Mouse (Mus musculus): Measurements from ENCODE around the gene Dyx1c1. TPM values are rescaled to one million over a fixed set of nuclear protein-coding genes. Genes with fewer than 3 reads are reported as not detected.

Dyx1c1 gene
- polyA plus RNA-seq, 1 experiment from 2014 or later = 2.4 TPM

GRCm38 (mm10) chr9:72968349-72969061, 9.9 kb downstream of the Dyx1c1 start:
- H3K4me3 ChIP-seq (ENCODE audit: low read length) = no peak overlapping the region
- no peaks in the 10 kb centered on the region for H3K4me1 ChIP-seq (ENCODE audit: control insufficient read depth, insufficient read depth, low read depth, low read length)
- WGBS = 28% methylated on average over 11 of the region's 11 CpGs
- no peaks in the 10 kb centered on the region for H3K9me3 ChIP-seq (ENCODE audit: control insufficient read depth, low read length)
- H3K36me3 ChIP-seq (ENCODE audit: control insufficient read depth, insufficient read depth, low read length) = no peaks in the 10 kb centered on the region
- no peak overlapping the region for H3K4me2 ChIP-seq (ENCODE audit: low read length)
- no peaks in the 10 kb centered on the region for H3K27me3 ChIP-seq (replicated peaks; ENCODE audit: control insufficient read depth, insufficient read depth, low read length)
- no peak overlapping the region for H3K9ac ChIP-seq (ENCODE audit: low read depth, low read length)
- peak overlapping the region; percentile 13; the same call in 1 of the 2 replicates for H3K27ac ChIP-seq (ENCODE audit: low read depth, low read length)
- peak; percentile 76 for ATAC-seq

- Histone ChIP-seq H3K9me3 (ENCODE audit: control insufficient read depth, low read length) (no peaks in the 10 kb centered on the region), H3K9ac (ENCODE audit: low read depth, low read length) (no peak overlapping the region), H3K36me3 (ENCODE audit: control insufficient read depth, insufficient read depth, low read length) (no peaks in the 10 kb centered on the region), H3K27me3 (replicated peaks; ENCODE audit: control insufficient read depth, insufficient read depth, low read length) (no peaks in the 10 kb centered on the region), H3K4me3 (ENCODE audit: low read length) (no peak overlapping the region), H3K27ac (ENCODE audit: low read depth, low read length) (no peak overlapping the region), H3K4me1 (ENCODE audit: control insufficient read depth, insufficient read depth, low read depth, low read length) (no peaks in the 10 kb centered on the region), H3K4me2 (ENCODE audit: low read length) (no peak overlapping the region)
- no peak for ATAC-seq
- WGBS = 75% methylated on average over 7 of the region's 7 CpGs
Observed at GRCm38 (mm10) chr9:72969874-72970273, 11.3 kb downstream of the Dyx1c1 start.

GRCm38 (mm10) chr9:72972435-72972834, 13.8 kb downstream of the Dyx1c1 start:
- H3K4me2 ChIP-seq (ENCODE audit: low read length) = no peak overlapping the region
- H3K4me3 ChIP-seq (ENCODE audit: low read length) = no peak overlapping the region
- H3K27me3 ChIP-seq (replicated peaks; ENCODE audit: control insufficient read depth, insufficient read depth, low read length) = no peaks in the 10 kb centered on the region
- no peak overlapping the region for H3K27ac ChIP-seq (ENCODE audit: low read depth, low read length)
- WGBS = 87% methylated on average over 5 of the region's 5 CpGs
- ATAC-seq = no peak
- H3K9ac ChIP-seq (ENCODE audit: low read depth, low read length) = no peak overlapping the region
- H3K9me3 ChIP-seq (ENCODE audit: control insufficient read depth, low read length) = no peaks in the 10 kb centered on the region
- no peaks in the 10 kb centered on the region for H3K36me3 ChIP-seq (ENCODE audit: control insufficient read depth, insufficient read depth, low read length)
- H3K4me1 ChIP-seq (ENCODE audit: control insufficient read depth, insufficient read depth, low read depth, low read length) = no peaks in the 10 kb centered on the region

GRCm38 (mm10) chr9:72972984-72973383, 14.4 kb downstream of the Dyx1c1 start:
- Histone ChIP-seq H3K4me3 (ENCODE audit: low read length) (no peak overlapping the region), H3K9ac (ENCODE audit: low read depth, low read length) (no peak overlapping the region), H3K27me3 (replicated peaks; ENCODE audit: control insufficient read depth, insufficient read depth, low read length) (no peaks in the 10 kb centered on the region), H3K4me2 (ENCODE audit: low read length) (no peak overlapping the region), H3K27ac (ENCODE audit: low read depth, low read length) (no peak overlapping the region), H3K9me3 (ENCODE audit: control insufficient read depth, low read length) (no peaks in the 10 kb centered on the region), H3K4me1 (ENCODE audit: control insufficient read depth, insufficient read depth, low read depth, low read length) (no peaks in the 10 kb centered on the region), H3K36me3 (ENCODE audit: control insufficient read depth, insufficient read depth, low read length) (no peaks in the 10 kb centered on the region)
- no peak for ATAC-seq

- Histone ChIP-seq H3K36me3 (ENCODE audit: control insufficient read depth, insufficient read depth, low read length) (no peaks in the 10 kb centered on the region), H3K27me3 (replicated peaks; ENCODE audit: control insufficient read depth, insufficient read depth, low read length) (no peaks in the 10 kb centered on the region), H3K27ac (ENCODE audit: low read depth, low read length) (no peak overlapping the region), H3K9ac (ENCODE audit: low read depth, low read length) (no peak overlapping the region), H3K4me3 (ENCODE audit: low read length) (no peak overlapping the region), H3K4me1 (ENCODE audit: control insufficient read depth, insufficient read depth, low read depth, low read length) (no peaks in the 10 kb centered on the region), H3K4me2 (ENCODE audit: low read length) (no peak overlapping the region), H3K9me3 (ENCODE audit: control insufficient read depth, low read length) (no peaks in the 10 kb centered on the region)
- no peak for ATAC-seq
- 96% methylated on average over 5 of the region's 5 CpGs for WGBS
Observed at GRCm38 (mm10) chr9:72974734-72975133, 16.1 kb downstream of the Dyx1c1 start.

- Histone ChIP-seq H3K9ac (ENCODE audit: low read depth, low read length) (no peak overlapping the region), H3K4me1 (ENCODE audit: control insufficient read depth, insufficient read depth, low read depth, low read length) (no peaks in the 10 kb centered on the region), H3K4me3 (ENCODE audit: low read length) (no peak overlapping the region), H3K36me3 (ENCODE audit: control insufficient read depth, insufficient read depth, low read length) (no peaks in the 10 kb centered on the region), H3K9me3 (ENCODE audit: control insufficient read depth, low read length) (no peaks in the 10 kb centered on the region), H3K4me2 (ENCODE audit: low read length) (no peak overlapping the region), H3K27me3 (replicated peaks; ENCODE audit: control insufficient read depth, insufficient read depth, low read length) (no peaks in the 10 kb centered on the region), H3K27ac (ENCODE audit: low read depth, low read length) (no peak overlapping the region)
- 95% methylated on average over 1 of the region's 1 CpGs for WGBS
- no peak for ATAC-seq
Observed at GRCm38 (mm10) chr9:72975242-72975641, 16.7 kb downstream of the Dyx1c1 start.

GRCm38 (mm10) chr9:72983066-72983465, 24.5 kb downstream of the Dyx1c1 start:
- Histone ChIP-seq H3K27me3 (replicated peaks; ENCODE audit: control insufficient read depth, insufficient read depth, low read length) (no peaks in the 10 kb centered on the region), H3K4me1 (ENCODE audit: control insufficient read depth, insufficient read depth, low read depth, low read length) (peaks cover 17% of the 10 kb centered on the region), H3K9me3 (ENCODE audit: control insufficient read depth, low read length) (no peaks in the 10 kb centered on the region), H3K4me2 (ENCODE audit: low read length) (no peak overlapping the region), H3K36me3 (ENCODE audit: control insufficient read depth, insufficient read depth, low read length) (no peaks in the 10 kb centered on the region), H3K27ac (ENCODE audit: low read depth, low read length) (no peak overlapping the region), H3K9ac (ENCODE audit: low read depth, low read length) (no peak overlapping the region), H3K4me3 (ENCODE audit: low read length) (no peak overlapping the region)
- no peak for ATAC-seq
- WGBS = 69% methylated on average over 2 of the region's 2 CpGs

GRCm38 (mm10) chr9:72985250-72986220, 26.9 kb downstream of the Dyx1c1 start, which contains the start of the genes Ccpg1os and Ccpg1:
Ccpg1os (minus strand) TSS chr9:72985382.
Ccpg1 (plus strand) TSS chr9:72985429.
- ATAC-seq = peak; percentile 100
- H3K36me3 ChIP-seq (ENCODE audit: control insufficient read depth, insufficient read depth, low read length) = no peaks in the 10 kb centered on the region
- H3K9ac ChIP-seq (ENCODE audit: low read depth, low read length) = peak within 1 kb of the TSS; percentile 91
- under 1% methylated on average over 70 of the region's 88 CpGs for WGBS
- no peaks in the 10 kb centered on the region for H3K27me3 ChIP-seq (replicated peaks; ENCODE audit: control insufficient read depth, insufficient read depth, low read length)
- H3K4me1 ChIP-seq (ENCODE audit: control insufficient read depth, insufficient read depth, low read depth, low read length) = peaks cover 17% of the 10 kb centered on the region
- H3K4me2 ChIP-seq (ENCODE audit: low read length) = peak within 1 kb of the TSS; percentile 88
- H3K9me3 ChIP-seq (ENCODE audit: control insufficient read depth, low read length) = no peaks in the 10 kb centered on the region
- H3K27ac ChIP-seq (ENCODE audit: low read depth, low read length) = peak within 1 kb of the TSS; percentile 91
- peak within 1 kb of the TSS; percentile 98 for H3K4me3 ChIP-seq (ENCODE audit: low read length)

GRCm38 (mm10) chr9:72987703-72988102, 29.1 kb downstream of the Dyx1c1 start:
- H3K4me2 ChIP-seq (ENCODE audit: low read length) = no peak overlapping the region
- no peaks in the 10 kb centered on the region for H3K9me3 ChIP-seq (ENCODE audit: control insufficient read depth, low read length)
- H3K4me3 ChIP-seq (ENCODE audit: low read length) = no peak overlapping the region
- WGBS = 73% methylated on average over 3 of the region's 3 CpGs
- H3K27me3 ChIP-seq (replicated peaks; ENCODE audit: control insufficient read depth, insufficient read depth, low read length) = no peaks in the 10 kb centered on the region
- peaks cover 17% of the 10 kb centered on the region for H3K4me1 ChIP-seq (ENCODE audit: control insufficient read depth, insufficient read depth, low read depth, low read length)
- H3K36me3 ChIP-seq (ENCODE audit: control insufficient read depth, insufficient read depth, low read length) = no peaks in the 10 kb centered on the region
- H3K9ac ChIP-seq (ENCODE audit: low read depth, low read length) = no peak overlapping the region
- no peak overlapping the region for H3K27ac ChIP-seq (ENCODE audit: low read depth, low read length)
- no peak for ATAC-seq
